Mouse (Mus musculus): ENCODE results near the gene Tstd2. TPM values are rescaled to one million over a fixed set of nuclear protein-coding genes. Genes with fewer than 3 reads are reported as not detected.

The Tstd2 gene
- polyA plus RNA-seq, 1 experiment from 2014 or later, result 62.8 TPM

DNA sequence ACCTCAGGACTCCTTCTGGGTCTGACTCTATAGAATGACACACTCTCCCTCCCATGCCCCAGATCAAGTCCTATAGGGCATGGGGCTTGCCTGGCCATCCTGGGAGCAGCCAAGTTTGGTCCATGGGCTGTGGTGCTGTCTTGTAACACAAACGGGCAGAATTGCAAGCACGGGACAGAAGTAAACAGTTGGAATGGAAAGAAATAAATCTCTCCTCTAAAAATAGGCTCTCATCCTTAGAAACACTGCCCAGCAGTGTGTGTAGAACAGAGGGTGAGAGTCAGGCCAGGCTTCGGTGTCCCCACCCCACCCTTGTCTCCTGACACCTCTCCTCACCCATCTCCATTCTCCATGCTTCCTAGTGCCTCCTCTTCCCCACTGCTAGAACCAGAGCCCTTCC, 70.4 kb downstream of the Tstd2 start:
- Histone ChIP-seq H3K27me3 (ENCODE audit: low read depth, poor library complexity, severe bottlenecking) (no peaks in the 10 kb centered on the region), H3K9me3 (replicated peaks) (no peaks in the 10 kb centered on the region), H3K27ac (replicated peaks) (no peak overlapping the region), H3K4me3 (no peak overlapping the region), H3K36me3 (no peaks in the 10 kb centered on the region), H3K4me1 (peaks cover 6% of the 10 kb centered on the region)
- DNase-seq (ENCODE audit: low spot score), result no peak
- WGBS, result 86% methylated on average over 3 of the region's 3 CpGs

DNA sequence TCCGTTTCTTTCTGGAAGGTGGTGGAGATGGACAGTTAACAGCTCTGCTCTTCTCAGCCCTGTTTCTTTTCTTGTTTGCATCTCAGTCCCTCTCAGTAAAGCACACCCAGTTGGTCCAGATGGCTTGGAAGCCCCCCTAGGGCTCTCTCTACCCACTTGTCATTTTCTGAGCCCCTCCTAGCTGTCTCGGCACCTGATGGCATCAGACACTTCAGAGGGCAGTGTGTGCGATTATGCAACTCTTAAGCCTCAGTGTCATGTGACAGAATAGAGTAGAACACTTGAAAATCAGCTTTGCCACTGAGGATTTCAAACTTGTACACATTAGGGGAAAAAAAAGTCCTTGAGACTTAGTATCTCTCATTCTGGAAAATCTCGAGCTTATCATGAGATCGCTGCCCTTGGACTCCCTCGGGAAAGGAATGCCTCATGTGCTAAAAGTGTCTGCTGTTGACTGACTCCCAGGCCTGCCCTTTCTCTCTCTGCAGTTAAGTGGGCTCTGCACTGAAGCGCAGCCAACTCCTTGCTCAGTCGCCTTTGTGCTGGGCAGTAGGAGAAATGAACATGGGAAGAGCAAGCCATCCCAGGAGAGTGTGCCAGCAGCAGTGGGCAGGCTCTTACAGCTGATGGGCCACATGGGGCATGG, 72.7 kb downstream of the Tstd2 start:
- no peak for DNase-seq (ENCODE audit: low spot score)
- Histone ChIP-seq H3K4me1 (peaks cover 6% of the 10 kb centered on the region), H3K27ac (replicated peaks) (no peak overlapping the region), H3K27me3 (ENCODE audit: low read depth, poor library complexity, severe bottlenecking) (no peaks in the 10 kb centered on the region), H3K4me3 (no peak overlapping the region), H3K36me3 (no peaks in the 10 kb centered on the region), H3K9me3 (replicated peaks) (no peaks in the 10 kb centered on the region)
- 78% methylated on average over 8 of the region's 8 CpGs for WGBS

DNA sequence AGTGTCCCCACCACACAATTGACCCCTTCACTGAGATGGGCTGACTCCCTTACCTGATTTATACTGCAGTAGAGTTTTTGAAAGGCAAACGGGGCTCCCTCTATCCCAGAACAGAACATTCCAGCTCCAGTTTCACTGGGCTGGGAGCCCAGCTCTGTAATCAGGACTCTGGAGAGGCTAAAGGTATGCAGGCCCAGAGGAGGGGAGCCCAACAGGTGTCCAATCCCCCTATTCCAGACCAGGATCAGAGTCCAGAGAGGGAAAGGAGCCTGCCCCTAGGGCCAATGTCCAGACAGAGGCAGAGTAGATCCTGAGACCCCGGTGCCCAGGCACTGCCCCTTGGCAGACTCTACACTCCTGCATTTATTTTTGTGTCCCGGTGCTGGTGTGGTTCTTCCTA, 73.5 kb downstream of the Tstd2 start:
- no peak for DNase-seq (ENCODE audit: low spot score)
- 82% methylated on average over 3 of the region's 3 CpGs for WGBS
- Histone ChIP-seq H3K27me3 (ENCODE audit: low read depth, poor library complexity, severe bottlenecking) (no peaks in the 10 kb centered on the region), H3K4me1 (peaks cover under 1% of the 10 kb centered on the region; the same call in 1 of the 2 replicates), H3K36me3 (no peaks in the 10 kb centered on the region), H3K9me3 (replicated peaks) (no peaks in the 10 kb centered on the region), H3K4me3 (no peak overlapping the region), H3K27ac (replicated peaks) (no peak overlapping the region)

Other genes starting within 250 kb of the Tstd2 start
- gene Ccdc180, start 248.4 kb downstream of the Tstd2 start, polyA plus RNA-seq (2016; fragmentation: Nextera tagmentation; extraction: Ambion mirVana), result 0.02 TPM in 1 of 2 replicates, not detected in the other
- gene Tdrd7, start 173.4 kb downstream of the Tstd2 start, polyA plus RNA-seq (2016; fragmentation: Nextera tagmentation; extraction: Ambion mirVana), result 10.4 and 10.9 TPM in 2 replicates
- 1.6 and 3.0 TPM in 2 replicates for gene Tmod1, start 99.8 kb downstream of the Tstd2 start, polyA plus RNA-seq (2016; fragmentation: Nextera tagmentation; extraction: Ambion mirVana)
- gene Ncbp1, start 81 bp downstream of the Tstd2 start, polyA plus RNA-seq (2016; fragmentation: Nextera tagmentation; extraction: Ambion mirVana), result 127 and 133 TPM in 2 replicates
- gene Xpa, start 57.6 kb upstream of the Tstd2 start, polyA plus RNA-seq (2016; fragmentation: Nextera tagmentation; extraction: Ambion mirVana), result 20.9 and 21.7 TPM in 2 replicates
- 0.07 TPM in 1 of 2 replicates, not detected in the other for gene Foxe1, start 204.9 kb upstream of the Tstd2 start, polyA plus RNA-seq (2016; fragmentation: Nextera tagmentation; extraction: Ambion mirVana)

Data from midbrain, embryonic 10.5 days (tissue).